Mouse (Mus musculus) hindbrain, embryonic 16.5 days (tissue): ENCODE results near the gene Itpkc. TPM values are rescaled to one million over a fixed set of nuclear protein-coding genes. Genes with fewer than 3 reads are reported as not detected.
A peak's percentile ranks its signal among the peaks of the same experiment; 100 is the strongest.
"Not testable (repeated sequence)": the region's sequence is repeated elsewhere in the genome, so short reads cannot be mapped to it uniquely, and the experiment has no call there.

Source experiments
- ATAC-seq: fragments of 200-750 bp; cut with Nextera tagmentation; 2 replicates; pipeline ENCODE4 v1.8.0; 2017; ENCODE audit warnings: moderate TSS enrichment, moderate library complexity
- H3K27ac ChIP-seq: fragments of 300-500 bp; sonication (generic); 2 replicates; pipeline ENCODE4 v1.5.1; 2014; ENCODE audit warnings: low read depth, mild to moderate bottlenecking, control low read depth, low read length, moderate library complexity
- H3K27me3 ChIP-seq: fragments of 300-500 bp; sonication (generic); replicated peaks from 2 replicates; pipeline ENCODE4 v1.6.1; 2014; ENCODE audit warnings: low read length; ENCODE audit not compliant: control insufficient read depth, insufficient read depth
- H3K36me3 ChIP-seq: fragments of 300-500 bp; sonication (generic); 2 replicates; pipeline ENCODE4 v1.6.1; 2014; ENCODE audit warnings: mild to moderate bottlenecking, low read length, moderate library complexity, mixed read lengths; ENCODE audit not compliant: control insufficient read depth, insufficient read depth
- H3K4me1 ChIP-seq: fragments of 300-500 bp; sonication (generic); 2 replicates; pipeline ENCODE4 v1.6.1; 2014; ENCODE audit warnings: low read depth, low read length; ENCODE audit not compliant: control insufficient read depth, insufficient read depth
- H3K4me2 ChIP-seq: fragments of 300-500 bp; sonication (generic); 2 replicates; pipeline ENCODE4 v1.6.1; 2014; ENCODE audit warnings: mild to moderate bottlenecking, low read length, control low read depth, moderate library complexity
- H3K4me3 ChIP-seq: fragments of 300-500 bp; sonication (generic); 2 replicates; pipeline ENCODE4 v1.5.1; 2014; ENCODE audit warnings: mild to moderate bottlenecking, low read length, control low read depth, moderate library complexity
- H3K9ac ChIP-seq: fragments of 300-500 bp; sonication (generic); 2 replicates; pipeline ENCODE4 v1.6.1; 2014; ENCODE audit warnings: low read depth, mild to moderate bottlenecking, control low read depth, low read length, moderate library complexity
- H3K9me3 ChIP-seq: fragments of 300-500 bp; sonication (generic); 2 replicates; pipeline ENCODE4 v1.6.1; 2014; ENCODE audit warnings: mild to moderate bottlenecking, low read length, moderate library complexity; ENCODE audit not compliant: control insufficient read depth
- WGBS: fragments of 180-500 bp; shearing (Covaris S2); extraction: QIAGEN DNeasy Blood & Tissue Kit; methylation state at CpG from one replicate; pipeline ENCODE4 v1.1.7; 2014; 5-methylcytosine and 5-hydroxymethylcytosine counted together
- polyA plus RNA-seq: library from polyadenylated mRNA; unstranded; fragments of >200 nt; fragmentation: Nextera tagmentation; extraction: Ambion mirVana; gene quantifications from 2 replicates; pipeline ENCODE4 v1.2.1, GENCODE M21; 2015

The Itpkc gene
- polyA plus RNA-seq, 1 experiment from 2014 or later = 5.7 TPM

DNA sequence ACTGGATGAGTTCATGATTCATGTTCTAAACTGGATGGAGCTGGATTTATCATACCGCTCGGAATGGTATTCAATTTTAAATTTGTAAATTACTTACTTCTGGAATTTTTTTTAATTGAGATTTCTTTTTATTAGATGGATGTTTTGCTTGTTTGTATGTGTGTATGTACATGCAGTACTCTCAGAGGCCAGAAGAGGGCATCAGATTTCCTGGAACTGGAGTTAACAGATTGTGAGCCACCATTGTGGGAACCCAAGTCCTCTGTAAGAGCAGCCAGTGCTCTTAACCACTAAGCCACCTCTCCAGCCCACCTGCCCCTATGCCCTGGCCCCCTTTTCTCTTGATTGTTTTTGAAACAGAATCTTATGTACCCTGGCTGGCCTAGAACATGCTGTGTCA, 20.7 kb upstream of the Itpkc start:
- H3K36me3 ChIP-seq = 0 out of 2 replicates have a peak, but pooled peaks cover 7% of the 10 kb centered on the region
- no peak overlapping the region for H3K9ac ChIP-seq
- ATAC-seq = no peak
- 94% methylated on average over 2 of the region's 2 CpGs for WGBS
- no peak overlapping the region for H3K4me2 ChIP-seq
- H3K4me1 ChIP-seq = no peaks in the 10 kb centered on the region
- H3K4me3 ChIP-seq = no peak overlapping the region
- no peak overlapping the region for H3K27ac ChIP-seq
- no peaks in the 10 kb centered on the region for H3K27me3 ChIP-seq
- H3K9me3 ChIP-seq = no peaks in the 10 kb centered on the region

DNA sequence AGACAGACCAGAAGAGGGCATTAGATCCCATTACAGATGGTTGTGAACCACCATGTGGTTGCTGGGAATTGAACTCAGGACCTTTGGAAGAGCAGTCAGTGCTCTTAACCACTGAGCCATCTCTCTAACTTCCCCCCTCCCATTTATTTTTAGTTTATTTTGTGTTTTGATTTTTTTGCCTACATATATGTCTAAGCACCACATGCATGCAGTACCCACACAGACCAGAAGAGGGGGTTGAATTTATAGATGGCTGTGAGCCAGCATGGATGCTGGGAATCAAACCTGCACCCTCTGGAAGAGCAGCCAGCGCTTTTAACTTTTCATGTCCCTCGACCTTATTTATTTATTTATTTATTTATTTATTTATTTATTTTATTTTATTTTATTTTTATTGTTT, 15.6 kb upstream of the Itpkc start:
- not testable (repeated sequence) for H3K27ac ChIP-seq, H3K27me3 ChIP-seq, H3K4me3 ChIP-seq, H3K4me2 ChIP-seq, H3K9me3 ChIP-seq, H3K4me1 ChIP-seq, ATAC-seq, H3K9ac ChIP-seq
- WGBS = 78% methylated on average over 2 of the region's 2 CpGs
- peaks cover 29% of the 10 kb centered on the region for H3K36me3 ChIP-seq

GRCm38 (mm10) chr7:27243211-27243610, 14.8 kb upstream of the Itpkc start:
- H3K4me2 ChIP-seq = no peak overlapping the region
- 75% methylated on average over 8 of the region's 8 CpGs for WGBS

DNA sequence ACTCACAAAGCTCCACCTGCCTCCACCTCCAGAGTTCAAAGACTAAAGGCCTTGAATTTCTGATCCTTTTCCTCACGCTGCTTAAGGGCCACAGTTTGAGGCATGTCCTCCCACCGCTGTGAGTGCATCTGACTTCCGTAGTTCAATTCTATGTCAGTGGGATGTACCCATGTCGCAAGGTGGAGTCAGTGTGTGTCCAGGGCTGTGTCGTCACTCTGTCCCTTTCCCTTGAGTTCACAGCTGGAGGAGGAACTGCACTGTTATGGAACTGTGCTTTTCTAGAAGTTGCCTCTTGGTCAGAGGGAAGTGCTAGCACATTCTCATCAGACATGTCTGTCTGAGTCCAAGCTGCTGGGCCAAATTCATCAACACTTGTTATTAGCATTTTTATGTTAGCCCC, 10.1 kb upstream of the Itpkc start:
- peaks cover 23% of the 10 kb centered on the region for H3K36me3 ChIP-seq

More at GRCm38 (mm10) chr7:27243211-27243610, 14.8 kb upstream of the Itpkc start:
- no peak for ATAC-seq
- H3K27me3 ChIP-seq = no peaks in the 10 kb centered on the region
- H3K27ac ChIP-seq = no peak overlapping the region
- H3K9ac ChIP-seq = no peak overlapping the region
- no peak overlapping the region for H3K4me3 ChIP-seq
- no peaks in the 10 kb centered on the region for H3K9me3 ChIP-seq
- peaks cover 29% of the 10 kb centered on the region for H3K36me3 ChIP-seq
- H3K4me1 ChIP-seq = no peaks in the 10 kb centered on the region

DNA sequence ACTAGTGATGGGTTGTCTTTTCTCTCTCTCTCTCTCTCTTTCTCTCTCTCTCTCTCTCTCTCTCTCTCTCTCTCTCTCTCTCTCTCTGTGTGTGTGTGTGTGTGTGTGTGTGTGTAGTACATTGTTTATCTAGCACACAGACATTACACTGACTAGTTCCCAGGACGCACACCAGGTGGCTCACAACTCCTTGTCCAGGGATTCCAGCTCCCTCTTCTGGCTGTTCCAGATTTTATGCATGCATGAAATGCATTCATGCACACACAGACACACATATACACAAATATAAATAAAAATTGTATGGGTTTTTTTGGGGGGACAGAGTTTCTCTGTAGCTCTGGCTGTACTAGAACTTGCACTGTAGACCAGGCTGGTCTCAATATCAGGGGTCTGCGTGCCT, 9.1 kb upstream of the Itpkc start:
- ATAC-seq = no peak
- 87% methylated on average over 2 of the region's 2 CpGs for WGBS
- Histone ChIP-seq H3K4me3 (no peak overlapping the region), H3K9ac (no peak overlapping the region), H3K4me1 (peaks cover 8% of the 10 kb centered on the region), H3K27ac (no peak overlapping the region), H3K36me3 (peaks cover 18% of the 10 kb centered on the region), H3K27me3 (no peaks in the 10 kb centered on the region), H3K9me3 (no peaks in the 10 kb centered on the region), H3K4me2 (no peak overlapping the region)

More for the DNA sequence above, 10.1 kb upstream of the Itpkc start:
- H3K9me3 ChIP-seq = no peaks in the 10 kb centered on the region
- WGBS = 92% methylated on average over 5 of the region's 5 CpGs
- H3K27ac ChIP-seq = no peak overlapping the region
- H3K27me3 ChIP-seq = no peaks in the 10 kb centered on the region
- H3K9ac ChIP-seq = no peak overlapping the region
- H3K4me1 ChIP-seq = peaks cover 5% of the 10 kb centered on the region
- no peak overlapping the region for H3K4me3 ChIP-seq
- H3K4me2 ChIP-seq = no peak overlapping the region
- no peak for ATAC-seq

- H3K27ac ChIP-seq = no peak overlapping the region
- 90% methylated on average over 2 of the region's 2 CpGs for WGBS
- H3K9me3 ChIP-seq = no peaks in the 10 kb centered on the region
These were observed 7.3 kb upstream of the Itpkc start for GRCm38 (mm10) chr7:27235726-27236125.

GRCm38 (mm10) chr7:27233300-27233699, 4.8 kb upstream of the Itpkc start:
- Histone ChIP-seq H3K27me3 (no peaks in the 10 kb centered on the region), H3K4me3 (peak overlapping the region; percentile 74), H3K4me2 (peak overlapping the region; percentile 92), H3K9me3 (no peaks in the 10 kb centered on the region), H3K27ac (peak overlapping the region; percentile 64), H3K4me1 (peaks cover 12% of the 10 kb centered on the region), H3K36me3 (0 out of 2 replicates have a peak, but pooled peaks cover 3% of the 10 kb centered on the region), H3K9ac (peak overlapping the region; percentile 76)
- peak; percentile 25; the same call in 1 of the 2 replicates for ATAC-seq
- 0% methylated on average over 6 of the region's 6 CpGs for WGBS

More at GRCm38 (mm10) chr7:27235726-27236125, 7.3 kb upstream of the Itpkc start:
- peaks cover 8% of the 10 kb centered on the region for H3K4me1 ChIP-seq
- no peaks in the 10 kb centered on the region for H3K27me3 ChIP-seq
- no peak for ATAC-seq
- peaks cover 10% of the 10 kb centered on the region; the same call in 1 of the 2 replicates for H3K36me3 ChIP-seq
- H3K4me2 ChIP-seq = no peak overlapping the region
- H3K4me3 ChIP-seq = no peak overlapping the region
- no peak overlapping the region for H3K9ac ChIP-seq

DNA sequence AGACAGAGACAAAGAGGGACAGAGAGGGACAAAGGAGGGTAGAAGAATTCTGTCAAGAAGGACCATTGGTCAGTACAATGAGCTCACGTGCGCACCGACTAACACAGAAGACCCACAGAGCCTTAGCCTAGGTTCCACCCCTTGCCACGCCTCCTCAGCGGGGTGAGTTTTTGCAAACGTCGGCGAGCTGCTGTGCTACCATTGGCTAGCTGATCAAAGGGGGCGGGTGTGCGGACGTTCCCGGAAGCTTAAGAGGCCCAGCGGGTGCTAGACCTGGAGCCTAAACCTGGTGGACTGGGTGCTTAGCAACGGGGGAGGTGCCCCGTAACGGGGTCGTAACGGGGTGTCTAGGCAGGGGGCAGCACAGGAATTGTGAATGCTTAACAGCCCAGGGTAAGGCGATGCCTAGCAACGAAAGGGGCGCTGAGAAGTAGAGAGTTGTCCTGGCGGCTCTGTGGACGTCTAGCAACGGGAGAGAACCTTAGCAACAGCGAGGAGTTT, 4.4 kb upstream of the Itpkc start, which contains the start of gene Coq8b:
Coq8b (plus strand) TSS at position 243 of the 501 bp plus-strand sequence.
- Histone ChIP-seq H3K4me1 (peaks cover 12% of the 10 kb centered on the region), H3K9me3 (no peaks in the 10 kb centered on the region), H3K36me3 (0 out of 2 replicates have a peak, but pooled peaks cover 3% of the 10 kb centered on the region), H3K27ac (peak within 1 kb of the TSS; percentile 83), H3K4me3 (peak within 1 kb of the TSS; percentile 74), H3K4me2 (peak within 1 kb of the TSS; percentile 92), H3K27me3 (no peaks in the 10 kb centered on the region), H3K9ac (peak within 1 kb of the TSS; percentile 76)
- ATAC-seq = peak; percentile 94
- WGBS = under 1% methylated on average over 25 of the region's 25 CpGs

DNA sequence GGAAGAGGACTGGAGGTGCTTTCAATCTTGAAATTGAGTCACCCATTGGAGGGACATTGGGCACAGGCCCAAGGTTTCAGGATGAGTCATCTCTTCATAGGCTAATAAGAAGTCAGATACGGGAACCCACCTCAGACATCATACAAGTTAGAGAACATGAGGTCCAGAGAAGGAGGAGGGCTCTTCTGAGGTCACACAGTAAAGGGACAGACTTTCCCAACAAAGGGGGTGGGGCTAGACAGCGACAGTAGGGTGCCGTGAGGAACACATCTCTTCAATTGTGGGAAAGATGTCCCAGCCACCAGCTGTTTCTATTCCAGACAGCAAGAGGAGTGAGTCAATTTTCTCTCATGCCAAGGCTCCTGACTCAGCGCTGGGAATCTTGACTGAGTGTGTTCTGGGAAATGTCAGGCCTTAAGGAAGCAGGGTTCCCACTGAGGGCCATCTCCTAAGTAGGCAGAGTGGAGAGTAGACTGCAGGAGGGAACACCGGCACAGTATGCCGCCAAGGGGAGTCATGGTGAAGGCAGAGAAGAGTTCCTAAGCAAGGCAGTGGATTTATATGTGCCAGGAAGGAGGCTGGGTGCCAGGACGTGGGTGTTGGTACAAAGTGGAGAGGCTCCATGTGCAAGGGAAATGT, 3.4 kb upstream of the Itpkc start:
- Histone ChIP-seq H3K9ac (no peak overlapping the region), H3K36me3 (no peaks in the 10 kb centered on the region), H3K4me3 (no peak overlapping the region), H3K27ac (no peak overlapping the region), H3K27me3 (no peaks in the 10 kb centered on the region), H3K9me3 (no peaks in the 10 kb centered on the region), H3K4me2 (no peak overlapping the region), H3K4me1 (peaks cover 17% of the 10 kb centered on the region)
- 71% methylated on average over 7 of the region's 7 CpGs for WGBS
- ATAC-seq = no peak
